Mouse (Mus musculus): ENCODE results near the gene Tmcc2. TPM values are rescaled to one million over a fixed set of nuclear protein-coding genes. Genes with fewer than 3 reads are reported as not detected.

Tmcc2 gene
- total and polyA plus RNA-seq, 3 experiments, result 4.1 to 7.2 TPM; not detected in 1

DNA sequence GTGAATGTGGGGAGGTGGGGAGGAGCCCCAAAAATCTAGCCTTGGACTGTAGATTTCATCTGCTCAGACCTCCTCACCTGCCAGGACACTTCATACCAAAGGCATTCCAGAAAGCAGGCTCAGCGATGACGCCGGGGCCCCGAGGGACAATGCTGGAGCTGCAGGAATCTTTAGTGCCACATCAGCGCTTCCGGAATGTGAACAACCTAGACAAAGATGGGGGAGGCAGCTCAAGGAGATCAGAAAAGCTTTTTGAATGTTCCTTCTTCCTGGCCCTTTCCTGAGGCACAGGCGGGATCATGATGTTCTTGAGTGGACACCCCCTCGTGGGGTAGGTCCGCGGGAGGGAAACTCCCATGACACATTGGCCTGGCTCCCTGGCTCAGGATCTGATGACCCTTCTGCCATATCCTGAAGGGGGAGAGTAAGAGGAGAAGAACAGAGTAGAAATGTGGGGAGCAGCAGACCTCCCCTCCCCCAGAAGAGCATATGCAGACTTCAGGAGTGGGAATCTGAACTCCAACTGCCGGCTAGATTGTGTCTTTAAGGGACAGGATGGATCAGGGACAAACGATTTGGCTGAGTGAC, 55.6 kb downstream of the Tmcc2 start:
- Histone ChIP-seq H3K27ac (ENCODE audit: control insufficient read depth, low read depth, low read length) (no peak overlapping the region), H3K79me2 (ENCODE audit: control insufficient read depth, insufficient read depth, low read length, poor library complexity) (no peaks in the 10 kb centered on the region), H3K4me1 (ENCODE audit: control insufficient read depth in 1 of 2, insufficient read depth in 2 of 2, low read length in 2 of 2) (peaks cover 9 to 38% of the 10 kb centered on the region in 2 experiments), H3K4me3 (ENCODE audit: control insufficient read depth in 1 of 2, insufficient read depth in 1 of 2, low read depth in 2 of 2, low read length in 2 of 2) (no peak overlapping the region), H3K36me3 (ENCODE audit: control insufficient read depth in 1 of 2, insufficient read depth in 2 of 2, low read length in 2 of 2) (peaks cover 0 to 25% of the 10 kb centered on the region in 2 experiments; a peak in 2 of 4 replicates), H3K27me3 (ENCODE audit: control insufficient read depth in 1 of 2, insufficient read depth in 2 of 2, low read length in 2 of 2) (no peaks in the 10 kb centered on the region), H3K9ac (ENCODE audit: control insufficient read depth, low read depth, low read length, poor library complexity, severe bottlenecking) (no peak overlapping the region), H3K9me3 (replicated peaks; ENCODE audit: insufficient read depth, low read length) (no peaks in the 10 kb centered on the region)
- no peak for TF ChIP-seq MYC (IDR thresholded peaks at IDR 0.05; ENCODE audit: low read depth, low read length)
- no peak for DNase-seq (ENCODE audit: low read depth, low spot score)

DNA sequence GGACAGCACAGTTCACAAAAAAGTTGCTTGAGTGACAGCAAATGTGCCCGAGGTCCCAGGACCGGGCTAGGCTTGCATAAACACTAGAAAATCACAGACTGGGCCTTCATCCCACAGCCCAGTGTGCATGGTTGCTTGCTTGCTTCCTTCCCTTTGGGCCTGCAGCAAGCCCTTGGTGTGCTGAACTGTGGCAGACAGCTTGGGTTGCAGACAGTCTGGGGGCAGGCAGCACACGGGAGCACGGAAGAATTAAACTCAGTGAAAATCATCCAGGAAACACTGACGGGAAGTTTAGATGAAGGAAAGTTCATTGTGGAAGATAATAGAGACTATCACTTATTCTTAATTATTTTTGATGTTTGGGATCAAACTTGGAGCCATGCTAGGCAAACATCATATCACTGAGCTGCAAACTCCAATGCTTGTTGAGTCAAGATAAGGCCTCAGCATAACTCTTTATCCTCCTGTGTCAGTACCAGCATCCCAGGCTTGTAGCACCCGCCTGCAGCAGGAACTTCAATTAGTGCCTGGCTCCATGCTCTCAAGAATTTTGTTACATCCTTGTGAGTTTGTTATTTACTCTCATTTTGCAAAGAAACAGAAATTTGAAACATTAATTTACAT, 56.8 kb downstream of the Tmcc2 start:
- Histone ChIP-seq H3K4me1 (ENCODE audit: control insufficient read depth in 1 of 2, insufficient read depth in 2 of 2, low read length in 2 of 2) (peaks cover 6 to 34% of the 10 kb centered on the region in 2 experiments), H3K9me3 (replicated peaks; ENCODE audit: insufficient read depth, low read length) (no peaks in the 10 kb centered on the region), H3K4me3 (ENCODE audit: control insufficient read depth in 1 of 2, insufficient read depth in 1 of 2, low read depth in 2 of 2, low read length in 2 of 2) (no peak overlapping the region), H3K36me3 (ENCODE audit: control insufficient read depth in 1 of 2, insufficient read depth in 2 of 2, low read length in 2 of 2) (peaks cover 0 to 19% of the 10 kb centered on the region in 2 experiments; a peak in 2 of 4 replicates), H3K9ac (ENCODE audit: control insufficient read depth, low read depth, low read length, poor library complexity, severe bottlenecking) (no peak overlapping the region), H3K27ac (ENCODE audit: control insufficient read depth, low read depth, low read length) (peak overlapping the region; percentile 27; the same call in 1 of the 2 replicates), H3K27me3 (ENCODE audit: control insufficient read depth in 1 of 2, insufficient read depth in 2 of 2, low read length in 2 of 2) (no peaks in the 10 kb centered on the region), H3K79me2 (ENCODE audit: control insufficient read depth, insufficient read depth, low read length, poor library complexity) (no peaks in the 10 kb centered on the region)
- DNase-seq (ENCODE audit: low read depth, low spot score), result peak; percentile 63
- TF ChIP-seq MAX (IDR thresholded peaks at IDR 0.05; ENCODE audit: low read length) (no peak), MEF2A (IDR thresholded peaks at IDR 0.05; ENCODE audit: extremely low read depth, insufficient replicate concordance, low read depth, low read length, poor library complexity, severe bottlenecking) (no peak), SMC3 (IDR thresholded peaks at IDR 0.05; ENCODE audit: low read depth, low read length) (no peak), GATA1 (IDR thresholded peaks at IDR 0.05; ENCODE audit: low read depth, low read length) (peak; percentile 90), EP300 (IDR thresholded peaks at IDR 0.05; ENCODE audit: low read depth in 1 of 2, low read length in 2 of 2) (peak; percentile 76 to 84), ZNF384 (IDR thresholded peaks at IDR 0.05; ENCODE audit: low read depth, low read length) (no peak), USF2 (IDR thresholded peaks at IDR 0.05; ENCODE audit: borderline replicate concordance in 1 of 2, insufficient read depth in 1 of 2, low read depth in 1 of 2, low read length in 2 of 2) (no peak), MAFK (IDR thresholded peaks at IDR 0.05; ENCODE audit: borderline replicate concordance, low read depth, low read length) (no peak), POLR2AphosphoS2 (IDR thresholded peaks at IDR 0.05; ENCODE audit: low read length) (no peak), E2F4 (IDR thresholded peaks at IDR 0.05; ENCODE audit: borderline replicate concordance, low read depth, low read length) (no peak), MYB (IDR thresholded peaks at IDR 0.05; ENCODE audit: low read depth, low read length) (no peak), MXI1 (IDR thresholded peaks at IDR 0.05; ENCODE audit: low read depth, low read length) (no peak), MYC (IDR thresholded peaks at IDR 0.05; ENCODE audit: low read depth, low read length) (no peak), TAL1 (IDR thresholded peaks at IDR 0.05; ENCODE audit: low read length) (peak; percentile 53; the same call in 1 of the 2 replicates), TCF12 (IDR thresholded peaks at IDR 0.05; ENCODE audit: low read depth, low read length) (peak; percentile 75), RCOR1 (IDR thresholded peaks at IDR 0.05; ENCODE audit: low read depth, low read length) (peak; percentile 36; the same call in 1 of the 2 replicates), ELF1 (IDR thresholded peaks at IDR 0.05; ENCODE audit: low read depth, low read length) (no peak), POLR2AphosphoS5 (IDR thresholded peaks at IDR 0.05; ENCODE audit: borderline replicate concordance, low read depth, low read length) (no peak), NRF1 (IDR thresholded peaks at IDR 0.05; ENCODE audit: insufficient read depth, low read depth, low read length, poor library complexity, severe bottlenecking) (no peak), TBP (IDR thresholded peaks at IDR 0.05; ENCODE audit: low read depth, low read length) (peak; percentile 39; the same call in 1 of the 2 replicates), USF1 (IDR thresholded peaks at IDR 0.05; ENCODE audit: low read depth, low read length) (no peak), HCFC1 (IDR thresholded peaks at IDR 0.05; ENCODE audit: low read depth, low read length) (no peak)

Measured in MEL (cell line).